Mouse (Mus musculus): ENCODE measurements around the gene Gm20388. TPM values are rescaled to one million over a fixed set of nuclear protein-coding genes. Genes with fewer than 3 reads are reported as not detected.

Gm20388 gene
- polyA plus RNA-seq, 1 experiment from 2014 or later, result not detected

GRCm38 (mm10) chr8:122577116-122577515 is 2666.5 kb downstream of the Gm20388 start:
- Histone ChIP-seq H3K27ac (replicated peaks; ENCODE audit: low read depth, low read length) (peak overlapping the region; percentile 77), H3K9ac (ENCODE audit: low read length) (0 out of 2 replicates have a peak overlapping the region, but pooled peaks have one; percentile 35), H3K4me3 (ENCODE audit: low read depth, low read length) (no peak overlapping the region), H3K36me3 (ENCODE audit: control insufficient read depth, insufficient read depth, low read length) (peaks cover 8% of the 10 kb centered on the region; the same call in 1 of the 2 replicates), H3K4me1 (ENCODE audit: control insufficient read depth, insufficient read depth, low read length) (peaks cover 37% of the 10 kb centered on the region), H3K9me3 (ENCODE audit: control insufficient read depth, low read length) (no peaks in the 10 kb centered on the region), H3K4me2 (ENCODE audit: low read depth, severe bottlenecking) (peak overlapping the region; percentile 90; the same call in 1 of the 2 replicates), H3K27me3 (ENCODE audit: control insufficient read depth, insufficient read depth, low read length) (no peaks in the 10 kb centered on the region)
- ATAC-seq (ENCODE audit: insufficient number of reproducible peaks, low FRiP score, low TSS enrichment, low read depth) (no peak), DNase-seq (ENCODE audit: low spot score) (no peak)
- WGBS, result 39% methylated on average over 10 of the region's 10 CpGs

GRCm38 (mm10) chr8:122579196-122579595 is 2668.6 kb downstream of the Gm20388 start:
- H3K4me1 ChIP-seq (ENCODE audit: control insufficient read depth, insufficient read depth, low read length), result peaks cover 37% of the 10 kb centered on the region
- H3K9me3 ChIP-seq (ENCODE audit: control insufficient read depth, low read length), result no peaks in the 10 kb centered on the region
- H3K36me3 ChIP-seq (ENCODE audit: control insufficient read depth, insufficient read depth, low read length), result no peaks in the 10 kb centered on the region
- 0 out of 2 replicates have a peak overlapping the region, but pooled peaks have one; percentile 22 for H3K27ac ChIP-seq (replicated peaks; ENCODE audit: low read depth, low read length)
- no peaks in the 10 kb centered on the region for H3K27me3 ChIP-seq (ENCODE audit: control insufficient read depth, insufficient read depth, low read length)
- DNase-seq (ENCODE audit: low spot score) (no peak), ATAC-seq (ENCODE audit: insufficient number of reproducible peaks, low FRiP score, low TSS enrichment, low read depth) (no peak)
- WGBS, result 21% methylated on average over 7 of the region's 7 CpGs
- no peak overlapping the region for H3K4me3 ChIP-seq (ENCODE audit: low read depth, low read length)
- no peak overlapping the region for H3K4me2 ChIP-seq (ENCODE audit: low read depth, severe bottlenecking)
- H3K9ac ChIP-seq (ENCODE audit: low read length), result peak overlapping the region; percentile 17; the same call in 1 of the 2 replicates

- H3K9ac ChIP-seq (ENCODE audit: low read length), result no peak overlapping the region
- H3K4me3 ChIP-seq (ENCODE audit: low read depth, low read length), result no peak overlapping the region
- no peaks in the 10 kb centered on the region for H3K27me3 ChIP-seq (ENCODE audit: control insufficient read depth, insufficient read depth, low read length)
- no peaks in the 10 kb centered on the region for H3K9me3 ChIP-seq (ENCODE audit: control insufficient read depth, low read length)
- no peaks in the 10 kb centered on the region for H3K36me3 ChIP-seq (ENCODE audit: control insufficient read depth, insufficient read depth, low read length)
- H3K27ac ChIP-seq (replicated peaks; ENCODE audit: low read depth, low read length), result no peak overlapping the region
- no peak for ATAC-seq (ENCODE audit: insufficient number of reproducible peaks, low FRiP score, low TSS enrichment, low read depth)
- no peak for DNase-seq (ENCODE audit: low spot score)
- H3K4me2 ChIP-seq (ENCODE audit: low read depth, severe bottlenecking), result no peak overlapping the region
- H3K4me1 ChIP-seq (ENCODE audit: control insufficient read depth, insufficient read depth, low read length), result peaks cover 29% of the 10 kb centered on the region
- 38% methylated on average over 13 of the region's 15 CpGs for WGBS
Measured at GRCm38 (mm10) chr8:122580926-122581325, 2670.3 kb downstream of the Gm20388 start.

GRCm38 (mm10) chr8:122584981-122585380 is 2674.3 kb downstream of the Gm20388 start:
- 89% methylated on average over 9 of the region's 9 CpGs for WGBS
- no peak overlapping the region for H3K27ac ChIP-seq (replicated peaks; ENCODE audit: low read depth, low read length)
- ATAC-seq (ENCODE audit: insufficient number of reproducible peaks, low FRiP score, low TSS enrichment, low read depth) (no peak), DNase-seq (ENCODE audit: low spot score) (no peak)
- H3K36me3 ChIP-seq (ENCODE audit: control insufficient read depth, insufficient read depth, low read length), result no peaks in the 10 kb centered on the region
- peaks cover 9% of the 10 kb centered on the region; the same call in 1 of the 2 replicates for H3K4me1 ChIP-seq (ENCODE audit: control insufficient read depth, insufficient read depth, low read length)
- no peak overlapping the region for H3K4me3 ChIP-seq (ENCODE audit: low read depth, low read length)
- no peak overlapping the region for H3K9ac ChIP-seq (ENCODE audit: low read length)
- no peaks in the 10 kb centered on the region for H3K9me3 ChIP-seq (ENCODE audit: control insufficient read depth, low read length)
- H3K4me2 ChIP-seq (ENCODE audit: low read depth, severe bottlenecking), result no peak overlapping the region
- H3K27me3 ChIP-seq (ENCODE audit: control insufficient read depth, insufficient read depth, low read length), result no peaks in the 10 kb centered on the region

GRCm38 (mm10) chr8:122585411-122585891 is 2674.8 kb downstream of the Gm20388 start:
- peaks cover 9% of the 10 kb centered on the region; the same call in 1 of the 2 replicates for H3K4me1 ChIP-seq (ENCODE audit: control insufficient read depth, insufficient read depth, low read length)
- DNase-seq (ENCODE audit: low spot score) (no peak), ATAC-seq (ENCODE audit: insufficient number of reproducible peaks, low FRiP score, low TSS enrichment, low read depth) (no peak)
- WGBS, result 62% methylated on average over 14 of the region's 14 CpGs
- no peaks in the 10 kb centered on the region for H3K36me3 ChIP-seq (ENCODE audit: control insufficient read depth, insufficient read depth, low read length)
- H3K27ac ChIP-seq (replicated peaks; ENCODE audit: low read depth, low read length), result 0 out of 2 replicates have a peak overlapping the region, but pooled peaks have one; percentile 8
- no peaks in the 10 kb centered on the region for H3K27me3 ChIP-seq (ENCODE audit: control insufficient read depth, insufficient read depth, low read length)
- H3K4me3 ChIP-seq (ENCODE audit: low read depth, low read length), result no peak overlapping the region
- no peaks in the 10 kb centered on the region for H3K9me3 ChIP-seq (ENCODE audit: control insufficient read depth, low read length)
- H3K9ac ChIP-seq (ENCODE audit: low read length), result no peak overlapping the region
- no peak overlapping the region for H3K4me2 ChIP-seq (ENCODE audit: low read depth, severe bottlenecking)

GRCm38 (mm10) chr8:122586171-122586570 is 2675.5 kb downstream of the Gm20388 start:
- WGBS, result 41% methylated on average over 7 of the region's 7 CpGs
- no peaks in the 10 kb centered on the region for H3K36me3 ChIP-seq (ENCODE audit: control insufficient read depth, insufficient read depth, low read length)
- peaks cover 9% of the 10 kb centered on the region; the same call in 1 of the 2 replicates for H3K4me1 ChIP-seq (ENCODE audit: control insufficient read depth, insufficient read depth, low read length)
- DNase-seq (ENCODE audit: low spot score) (no peak), ATAC-seq (ENCODE audit: insufficient number of reproducible peaks, low FRiP score, low TSS enrichment, low read depth) (no peak)
- H3K27ac ChIP-seq (replicated peaks; ENCODE audit: low read depth, low read length), result no peak overlapping the region
- no peaks in the 10 kb centered on the region for H3K27me3 ChIP-seq (ENCODE audit: control insufficient read depth, insufficient read depth, low read length)
- no peaks in the 10 kb centered on the region for H3K9me3 ChIP-seq (ENCODE audit: control insufficient read depth, low read length)
- H3K4me3 ChIP-seq (ENCODE audit: low read depth, low read length), result no peak overlapping the region
- H3K9ac ChIP-seq (ENCODE audit: low read length), result no peak overlapping the region
- no peak overlapping the region for H3K4me2 ChIP-seq (ENCODE audit: low read depth, severe bottlenecking)

- Histone ChIP-seq H3K27ac (replicated peaks; ENCODE audit: low read depth, low read length) (no peak overlapping the region), H3K4me3 (ENCODE audit: low read depth, low read length) (no peak overlapping the region), H3K27me3 (ENCODE audit: control insufficient read depth, insufficient read depth, low read length) (no peaks in the 10 kb centered on the region), H3K4me2 (ENCODE audit: low read depth, severe bottlenecking) (no peak overlapping the region), H3K9me3 (ENCODE audit: control insufficient read depth, low read length) (no peaks in the 10 kb centered on the region), H3K4me1 (ENCODE audit: control insufficient read depth, insufficient read depth, low read length) (peaks cover 9% of the 10 kb centered on the region; the same call in 1 of the 2 replicates), H3K9ac (ENCODE audit: low read length) (no peak overlapping the region), H3K36me3 (ENCODE audit: control insufficient read depth, insufficient read depth, low read length) (no peaks in the 10 kb centered on the region)
- 83% methylated on average over 10 of the region's 10 CpGs for WGBS
- no peak for ATAC-seq (ENCODE audit: insufficient number of reproducible peaks, low FRiP score, low TSS enrichment, low read depth)
- no peak for DNase-seq (ENCODE audit: low spot score)
Measured at GRCm38 (mm10) chr8:122586749-122587148, 2676.1 kb downstream of the Gm20388 start.

- Histone ChIP-seq H3K9me3 (ENCODE audit: control insufficient read depth, low read length) (no peaks in the 10 kb centered on the region), H3K27ac (replicated peaks; ENCODE audit: low read depth, low read length) (no peak overlapping the region), H3K4me2 (ENCODE audit: low read depth, severe bottlenecking) (no peak overlapping the region), H3K9ac (ENCODE audit: low read length) (no peak overlapping the region), H3K4me3 (ENCODE audit: low read depth, low read length) (no peak overlapping the region), H3K36me3 (ENCODE audit: control insufficient read depth, insufficient read depth, low read length) (no peaks in the 10 kb centered on the region; the same call in 1 of the 2 replicates), H3K4me1 (ENCODE audit: control insufficient read depth, insufficient read depth, low read length) (0 out of 2 replicates have a peak, but pooled peaks cover 2% of the 10 kb centered on the region), H3K27me3 (ENCODE audit: control insufficient read depth, insufficient read depth, low read length) (no peaks in the 10 kb centered on the region)
- DNase-seq (ENCODE audit: low spot score) (no peak), ATAC-seq (ENCODE audit: insufficient number of reproducible peaks, low FRiP score, low TSS enrichment, low read depth) (no peak)
- 56% methylated on average over 12 of the region's 12 CpGs for WGBS
Measured at GRCm38 (mm10) chr8:122593240-122593639, 2682.6 kb downstream of the Gm20388 start.
